Mouse (Mus musculus) stomach, embryonic 16.5 days (tissue): Measurements from ENCODE around the gene Wipf3. TPM values are rescaled to one million over a fixed set of nuclear protein-coding genes. Genes with fewer than 3 reads are reported as not detected.

ENCODE experiments used
- ATAC-seq: fragments of 200-750 bp; cut with Nextera tagmentation; 2 replicates; pipeline ENCODE4 v1.8.0; 2017; ENCODE audit warnings: moderate number of reproducible peaks, moderate TSS enrichment; ENCODE audit not compliant: insufficient read depth, low FRiP score
- H3K27ac ChIP-seq: fragments of 300-500 bp; sonication (generic); 2 replicates; pipeline ENCODE4 v1.5.1; 2014; ENCODE audit warnings: low read length
- H3K27me3 ChIP-seq: fragments of 300-500 bp; sonication (generic); 2 replicates; pipeline ENCODE4 v1.6.1; 2014; ENCODE audit warnings: low read length, control low read depth, mixed read lengths; ENCODE audit not compliant: control insufficient read depth, insufficient read depth
- H3K36me3 ChIP-seq: fragments of 300-500 bp; sonication (generic); 2 replicates; pipeline ENCODE4 v1.6.1; 2014; ENCODE audit warnings: low read length; ENCODE audit not compliant: control insufficient read depth, insufficient read depth
- H3K4me1 ChIP-seq: fragments of 300-500 bp; sonication (generic); 2 replicates; pipeline ENCODE4 v1.6.1; 2014; ENCODE audit warnings: low read length, control low read depth, mixed read lengths; ENCODE audit not compliant: control insufficient read depth, insufficient read depth
- H3K4me2 ChIP-seq: fragments of 300-500 bp; sonication (generic); 2 replicates; pipeline ENCODE4 v1.6.1; 2014; ENCODE audit warnings: low read depth, low read length, mixed read lengths
- H3K4me3 ChIP-seq: fragments of 300-500 bp; sonication (generic); replicated peaks from 2 replicates; pipeline ENCODE4 v1.5.1; 2014; ENCODE audit warnings: mild to moderate bottlenecking, low read length
- H3K9ac ChIP-seq: fragments of 300-500 bp; sonication (generic); 2 replicates; pipeline ENCODE4 v1.6.1; 2014; ENCODE audit warnings: low read length
- H3K9me3 ChIP-seq: fragments of 300-500 bp; sonication (generic); replicated peaks from 2 replicates; pipeline ENCODE4 v1.6.1; 2016; ENCODE audit warnings: low read length, control low read depth; ENCODE audit not compliant: control insufficient read depth
- WGBS: fragments of 180-500 bp; shearing (Covaris S2); extraction: QIAGEN DNeasy Blood & Tissue Kit; methylation state at CpG from one replicate; pipeline ENCODE4 v1.1.7; 2014; 5-methylcytosine and 5-hydroxymethylcytosine counted together
- polyA plus RNA-seq: library from polyadenylated mRNA; unstranded; fragments of >200 nt; fragmentation: Nextera tagmentation; extraction: Ambion mirVana; gene quantifications from 2 replicates; pipeline ENCODE4 v1.2.1, GENCODE M21; 2015

The Wipf3 gene
- polyA plus RNA-seq, 1 experiment from 2014 or later: 1.0 TPM

- H3K9me3 ChIP-seq: no peaks in the 10 kb centered on the region
- H3K36me3 ChIP-seq: no peaks in the 10 kb centered on the region
- H3K4me3 ChIP-seq: no peak overlapping the region
- no peak for ATAC-seq
- H3K9ac ChIP-seq: no peak overlapping the region
- H3K27me3 ChIP-seq: no peaks in the 10 kb centered on the region
- no peak overlapping the region for H3K4me2 ChIP-seq
- H3K4me1 ChIP-seq: no peaks in the 10 kb centered on the region
- no peak overlapping the region for H3K27ac ChIP-seq
- 88% methylated on average over 6 of the region's 6 CpGs for WGBS
These were observed 33.4 kb downstream of the Wipf3 start for GRCm38 (mm10) chr6:54462766-54463165.

- Histone ChIP-seq H3K27me3 (no peaks in the 10 kb centered on the region), H3K27ac (no peak overlapping the region), H3K4me1 (no peaks in the 10 kb centered on the region), H3K36me3 (no peaks in the 10 kb centered on the region), H3K4me2 (no peak overlapping the region), H3K9ac (no peak overlapping the region), H3K4me3 (no peak overlapping the region), H3K9me3 (no peaks in the 10 kb centered on the region)
- WGBS: 67% methylated on average over 8 of the region's 8 CpGs
- ATAC-seq: no peak
These were observed 34.5 kb downstream of the Wipf3 start for GRCm38 (mm10) chr6:54463701-54464458.

GRCm38 (mm10) chr6:54464926-54465325 lies 35.5 kb downstream of the Wipf3 start:
- 72% methylated on average over 4 of the region's 4 CpGs for WGBS
- no peak overlapping the region for H3K4me2 ChIP-seq
- no peaks in the 10 kb centered on the region for H3K9me3 ChIP-seq
- no peak for ATAC-seq
- no peak overlapping the region for H3K4me3 ChIP-seq
- H3K36me3 ChIP-seq: no peaks in the 10 kb centered on the region
- H3K9ac ChIP-seq: no peak overlapping the region
- no peaks in the 10 kb centered on the region for H3K27me3 ChIP-seq
- H3K27ac ChIP-seq: no peak overlapping the region
- H3K4me1 ChIP-seq: no peaks in the 10 kb centered on the region

- Histone ChIP-seq H3K27ac (no peak overlapping the region), H3K4me2 (no peak overlapping the region), H3K9me3 (no peaks in the 10 kb centered on the region), H3K4me1 (no peaks in the 10 kb centered on the region), H3K4me3 (no peak overlapping the region), H3K36me3 (no peaks in the 10 kb centered on the region), H3K9ac (no peak overlapping the region), H3K27me3 (no peaks in the 10 kb centered on the region)
- WGBS: 81% methylated on average over 3 of the region's 3 CpGs
- no peak for ATAC-seq
These were observed 38.0 kb downstream of the Wipf3 start for GRCm38 (mm10) chr6:54467371-54467770.

- no peaks in the 10 kb centered on the region for H3K9me3 ChIP-seq
- H3K9ac ChIP-seq: no peak overlapping the region
- WGBS: 83% methylated on average over 7 of the region's 7 CpGs
- H3K4me2 ChIP-seq: no peak overlapping the region
- H3K27ac ChIP-seq: no peak overlapping the region
- no peaks in the 10 kb centered on the region for H3K36me3 ChIP-seq
- ATAC-seq: no peak
- no peaks in the 10 kb centered on the region for H3K4me1 ChIP-seq
- H3K27me3 ChIP-seq: no peaks in the 10 kb centered on the region
- no peak overlapping the region for H3K4me3 ChIP-seq
These were observed 42.5 kb downstream of the Wipf3 start for GRCm38 (mm10) chr6:54471866-54472265.

- Histone ChIP-seq H3K4me3 (no peak overlapping the region), H3K4me1 (no peaks in the 10 kb centered on the region), H3K9me3 (no peaks in the 10 kb centered on the region), H3K9ac (no peak overlapping the region), H3K27me3 (no peaks in the 10 kb centered on the region), H3K27ac (0 out of 2 replicates have a peak overlapping the region, but pooled peaks have one; percentile 4), H3K36me3 (no peaks in the 10 kb centered on the region), H3K4me2 (no peak overlapping the region)
- peak; percentile 74; the same call in 1 of the 2 replicates for ATAC-seq
- 55% methylated on average over 8 of the region's 8 CpGs for WGBS
These were observed 43.7 kb downstream of the Wipf3 start for GRCm38 (mm10) chr6:54472846-54473715.

- Histone ChIP-seq H3K4me1 (no peaks in the 10 kb centered on the region), H3K4me2 (no peak overlapping the region), H3K27ac (no peak overlapping the region), H3K9me3 (no peaks in the 10 kb centered on the region), H3K27me3 (no peaks in the 10 kb centered on the region), H3K4me3 (no peak overlapping the region), H3K9ac (no peak overlapping the region), H3K36me3 (no peaks in the 10 kb centered on the region)
- no peak for ATAC-seq
- 80% methylated on average over 19 of the region's 19 CpGs for WGBS
These were observed 46.7 kb downstream of the Wipf3 start for GRCm38 (mm10) chr6:54475926-54476667.

GRCm38 (mm10) chr6:54478646-54479324 lies 49.4 kb downstream of the Wipf3 start:
- H3K4me2 ChIP-seq: no peak overlapping the region
- ATAC-seq: no peak
- no peaks in the 10 kb centered on the region for H3K36me3 ChIP-seq
- no peaks in the 10 kb centered on the region for H3K4me1 ChIP-seq
- no peak overlapping the region for H3K9ac ChIP-seq
- H3K27me3 ChIP-seq: no peaks in the 10 kb centered on the region
- no peaks in the 10 kb centered on the region for H3K9me3 ChIP-seq
- WGBS: 72% methylated on average over 5 of the region's 5 CpGs
- H3K4me3 ChIP-seq: no peak overlapping the region
- H3K27ac ChIP-seq: no peak overlapping the region
